ENCODE assay signal across 8 mouse cellular contexts in the genomic region with DNA sequence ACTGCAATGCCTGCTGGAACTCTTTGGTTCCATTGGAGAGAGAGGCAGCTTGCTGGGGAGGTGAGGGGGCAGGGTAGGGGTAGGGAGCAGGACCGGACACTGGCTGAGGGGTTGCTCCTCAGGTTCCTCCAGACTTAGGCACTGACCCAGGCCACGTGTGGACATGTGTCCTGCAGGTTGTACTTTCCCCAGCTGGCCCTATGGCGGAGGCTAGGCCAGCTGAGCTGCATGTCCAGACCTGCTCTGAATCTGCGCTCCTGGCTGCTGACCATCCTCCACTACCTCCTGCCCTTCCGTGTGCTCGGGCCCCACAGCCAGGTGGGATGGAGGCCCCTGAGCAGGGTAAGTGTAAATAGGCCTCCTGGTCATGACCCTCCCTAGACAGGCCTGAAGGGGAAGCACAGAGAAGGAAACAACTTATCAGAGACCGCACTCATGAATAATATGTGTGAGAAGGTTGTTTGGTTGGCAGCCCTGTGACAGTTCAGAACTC.
A peak's percentile ranks its signal among the peaks of the same experiment; 100 is the strongest.
DNase-seq lines count a peak whose midpoint lies in the region; ATAC-seq and TF ChIP-seq lines count a peak whose summit lies in the region.
"Not testable (repeated sequence)": the region's sequence is repeated elsewhere in the genome, so short reads cannot be mapped to it uniquely, and the experiment has no call there.

No protein-coding gene starts in this region.

- H3K36me3 ChIP-seq in CH12.LX (replicated peaks in 1 of 2; ENCODE audit: control insufficient read depth in 1 of 2, insufficient read depth in 1 of 2, low read length in 1 of 2); forebrain, embryonic 12.5 days (replicated peaks); heart, postnatal 0 days (replicated peaks; ENCODE audit: control insufficient read depth, insufficient read depth, low read length); lung, embryonic 14.5 days (ENCODE audit: insufficient read depth): not testable (repeated sequence)
- H3K36me3 ChIP-seq in neural tube, embryonic 13.5 days = peaks cover 19% of the 10 kb centered on the region

- H3K9ac ChIP-seq in CH12.LX (ENCODE audit: insufficient read depth, low read depth); forebrain, embryonic 12.5 days; heart, postnatal 0 days (replicated peaks; ENCODE audit: low read depth, low read length); lung, embryonic 14.5 days; neural tube, embryonic 13.5 days: not testable (repeated sequence)

- peak overlapping the region; percentile 3 for H3K27ac ChIP-seq in CH12.LX (ENCODE audit: insufficient read depth, low read depth)
- not testable (repeated sequence) for H3K27ac ChIP-seq in forebrain, embryonic 12.5 days; heart, postnatal 0 days (ENCODE audit: low read depth); lung, embryonic 14.5 days (ENCODE audit: low read depth); neural tube, embryonic 13.5 days (replicated peaks)

- DNase-seq in CH12.LX (ENCODE audit: extremely low read depth) = peak; percentile 67
- DNase-seq in cerebellum, adult 11-12 months = peak; percentile 74
- DNase-seq in heart, postnatal 0 days (ENCODE audit: low spot score); lung, embryonic 14.5 days: not testable (repeated sequence)
- DNase-seq in kidney, postnatal 14 days = peak; percentile 49
- peak; percentile 49 for DNase-seq in thymus, adult 18-20 months

- not testable (repeated sequence) for H3K9me3 ChIP-seq in CH12.LX (replicated peaks; ENCODE audit: low read length); heart, postnatal 0 days (replicated peaks; ENCODE audit: control insufficient read depth, low read length)
- peaks cover 20% of the 10 kb centered on the region for H3K9me3 ChIP-seq in forebrain, embryonic 12.5 days
- H3K9me3 ChIP-seq in lung, embryonic 14.5 days (ENCODE audit: low read depth, low read length) = peaks cover 11% of the 10 kb centered on the region
- H3K9me3 ChIP-seq in neural tube, embryonic 13.5 days = peaks cover 20% of the 10 kb centered on the region

- peak; percentile 40 for ATAC-seq in forebrain, embryonic 12.5 days (ENCODE audit: low FRiP score)
- ATAC-seq in heart, postnatal 0 days (ENCODE audit: insufficient read depth, low read depth) = peak; percentile 7
- ATAC-seq in lung, embryonic 14.5 days (ENCODE audit: insufficient read depth) = peak; percentile 29
- peak; percentile 14 for ATAC-seq in neural tube, embryonic 13.5 days (ENCODE audit: low read depth)

- TF ChIP-seq EP300 in CH12.LX (IDR thresholded peaks at IDR 0.05; ENCODE audit: low read length) = 0 out of 2 replicates have a peak, but pooled peaks have one; percentile 39
- TF ChIP-seq EP300 in heart, postnatal 0 days (IDR thresholded peaks at IDR 0.05; ENCODE audit: low read depth) = not testable (repeated sequence)

- H3K4me1 ChIP-seq in CH12.LX (ENCODE audit: control insufficient read depth in 1 of 2, insufficient read depth in 2 of 2); forebrain, embryonic 12.5 days; heart, postnatal 0 days (ENCODE audit: control insufficient read depth, insufficient read depth); lung, embryonic 14.5 days (ENCODE audit: insufficient read depth); neural tube, embryonic 13.5 days (replicated peaks): not testable (repeated sequence)

- 94% methylated on average over 5 of the region's 7 CpGs for WGBS in forebrain, embryonic 12.5 days
- 86% methylated on average over 5 of the region's 7 CpGs for WGBS in heart, postnatal 0 days
- WGBS in lung, embryonic 14.5 days = 81% methylated on average over 4 of the region's 7 CpGs
- 79% methylated on average over 6 of the region's 7 CpGs for WGBS in neural tube, embryonic 13.5 days

- H3K4me3 ChIP-seq in CH12.LX (replicated peaks in 1 of 3; ENCODE audit: low read depth in 2 of 3, low read length in 2 of 3, poor library complexity in 1 of 3); forebrain, embryonic 12.5 days (replicated peaks); heart, postnatal 0 days (ENCODE audit: low read depth, low read length); lung, embryonic 14.5 days (ENCODE audit: low read depth, low read length); neural tube, embryonic 13.5 days: not testable (repeated sequence)

- TF ChIP-seq RAD21 in CH12.LX (IDR thresholded peaks at IDR 0.05; ENCODE audit: low read depth, low read length) = not testable (repeated sequence)

- not testable (repeated sequence) for H3K79me2 ChIP-seq in CH12.LX (replicated peaks; ENCODE audit: control insufficient read depth, extremely low read depth, insufficient read depth, poor library complexity, severe bottlenecking)

- in situ Hi-C loops in CH12.LX (cut with MboI; ENCODE audit: low pct_ligation_motif_present, low pct_unique_long_range_greater_than_20kb, low sequenced_read_pairs) = not testable (repeated sequence)

- not testable (repeated sequence) for TF ChIP-seq CTCF in CH12.LX (conservative IDR thresholded peaks at IDR 0.05 in 1 of 2, IDR thresholded peaks at IDR 0.05 in 1 of 2; ENCODE audit: low read depth in 2 of 2, low read length in 2 of 2); heart, postnatal 0 days (IDR thresholded peaks at IDR 0.05; ENCODE audit: low read depth); lung, embryonic 14.5 days (IDR thresholded peaks at IDR 0.05; ENCODE audit: low read depth)

- not testable (repeated sequence) for H3K27me3 ChIP-seq in CH12.LX (replicated peaks); forebrain, embryonic 12.5 days; heart, postnatal 0 days (ENCODE audit: control insufficient read depth, insufficient read depth, low read length); lung, embryonic 14.5 days (ENCODE audit: insufficient read depth, low read length); neural tube, embryonic 13.5 days

- H3K4me2 ChIP-seq in CH12.LX (ENCODE audit: insufficient read depth, low read depth, poor library complexity, severe bottlenecking) = 0 out of 2 replicates have a peak overlapping the region, but pooled peaks have one; percentile 0
- H3K4me2 ChIP-seq in forebrain, embryonic 12.5 days; heart, postnatal 0 days (ENCODE audit: low read depth, low read length); lung, embryonic 14.5 days; neural tube, embryonic 13.5 days: not testable (repeated sequence)

- TF ChIP-seq POLR2A in CH12.LX (IDR thresholded peaks at IDR 0.05; ENCODE audit: low read depth, low read length) = not testable (repeated sequence)

- dilution Hi-C loops in CH12.LX (cut with MboI; ENCODE audit: extremely low pct_ligation_motif_present, extremely low pct_unique_long_range_greater_than_20kb, low sequenced_read_pairs) = not testable (repeated sequence)

TF ChIP-seq in CH12.LX, 34 proteins besides CTCF, POLR2A, EP300 and RAD21:
- TF ChIP-seq BHLHE40 (IDR thresholded peaks at IDR 0.05; ENCODE audit: low read depth, low read length) = peak; percentile 40; the same call in 1 of the 2 replicates
- peak; percentile 71 for TF ChIP-seq TCF12 (IDR thresholded peaks at IDR 0.05; ENCODE audit: low read depth, low read length)
- TF ChIP-seq ETS1 (conservative IDR thresholded peaks at IDR 0.05; ENCODE audit: low read depth, low read length) = peak; percentile 37; the same call in 1 of the 2 replicates
- TF ChIP-seq ELF1 (IDR thresholded peaks at IDR 0.05; ENCODE audit: low read depth, low read length) = peak; percentile 50
- TF ChIP-seq IRF4 (IDR thresholded peaks at IDR 0.05; ENCODE audit: low read depth, low read length) = 0 out of 2 replicates have a peak, but pooled peaks have one; percentile 54
- peak; percentile 65; the same call in 1 of the 2 replicates for TF ChIP-seq MEF2A (IDR thresholded peaks at IDR 0.05; ENCODE audit: borderline replicate concordance, low read depth, low read length)
